Mouse (Mus musculus) ES-E14 (cell line): ENCODE data around the gene Tbc1d22b.

ENCODE experiments used
- HCFC1 ChIP-seq: IDR thresholded peaks from 2 replicates; pipeline ENCODE4 v1.6.1; 2012; ENCODE audit warnings: low read length, inconsistent platforms, borderline replicate concordance; ENCODE audit not compliant: insufficient read depth
- MAFK ChIP-seq: IDR thresholded peaks from 2 replicates; pipeline ENCODE4 v1.6.1; 2014; ENCODE audit warnings: mild to moderate bottlenecking, low read depth, low read length, inconsistent platforms; ENCODE audit not compliant: insufficient read depth
- ZNF384 ChIP-seq: IDR thresholded peaks from 2 replicates; pipeline ENCODE4 v1.6.1; 2012; ENCODE audit warnings: low read depth, low read length, inconsistent platforms

DNA sequence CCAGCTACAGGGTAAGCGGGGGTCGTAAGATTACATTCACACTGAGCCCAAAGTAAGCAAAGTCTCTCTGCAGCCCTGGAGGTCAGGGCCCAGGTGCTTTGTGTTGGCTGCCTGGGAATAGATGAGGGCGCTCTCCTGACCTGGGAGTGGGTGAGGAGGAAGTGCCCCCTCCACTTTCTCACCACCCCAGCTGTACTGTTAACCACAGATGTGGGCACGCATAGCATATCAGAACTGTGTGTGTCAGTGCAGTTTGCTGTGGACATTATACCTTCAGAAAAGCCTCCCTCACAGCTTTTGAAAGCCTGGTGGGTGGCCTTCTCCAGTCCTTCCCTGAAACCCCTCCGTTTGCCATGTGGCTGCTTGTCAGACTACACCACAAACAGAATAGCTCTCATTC lies 34.7 kb downstream of the Tbc1d22b start:
- TF ChIP-seq ZNF384 (no peak), MAFK (no peak), HCFC1 (no peak)
